Mouse (Mus musculus) heart, embryonic 15.5 days (tissue): Measurements from ENCODE around the gene Usp53. TPM values are rescaled to one million over a fixed set of nuclear protein-coding genes. Genes with fewer than 3 reads are reported as not detected.
"Not testable (repeated sequence)": the region's sequence is repeated elsewhere in the genome, so short reads cannot be mapped to it uniquely, and the experiment has no call there.

Source experiments
- ATAC-seq: fragments of 200-750 bp; cut with Nextera tagmentation; replicated peaks from 2 replicates; pipeline ENCODE4 v1.8.0; 2017; ENCODE audit warnings: low read depth, moderate TSS enrichment; ENCODE audit not compliant: insufficient number of reproducible peaks, insufficient read depth, low FRiP score
- H3K27ac ChIP-seq: fragments of 300-500 bp; sonication (generic); 2 replicates; pipeline ENCODE4 v1.5.1; 2015; ENCODE audit warnings: mild to moderate bottlenecking, inconsistent platforms
- H3K27me3 ChIP-seq: fragments of 300-500 bp; sonication (generic); 2 replicates; pipeline ENCODE4 v1.6.1; 2015; ENCODE audit warnings: inconsistent platforms
- H3K36me3 ChIP-seq: fragments of 300-500 bp; sonication (generic); 2 replicates; pipeline ENCODE4 v1.6.1; 2015; ENCODE audit warnings: mild to moderate bottlenecking, inconsistent platforms
- H3K4me1 ChIP-seq: fragments of 300-500 bp; sonication (generic); replicated peaks from 2 replicates; pipeline ENCODE4 v1.6.1; 2015; ENCODE audit warnings: inconsistent platforms
- H3K4me2 ChIP-seq: fragments of 300-500 bp; sonication (generic); 2 replicates; pipeline ENCODE4 v1.6.1; 2015; ENCODE audit warnings: inconsistent platforms, mild to moderate bottlenecking, moderate library complexity
- H3K4me3 ChIP-seq: fragments of 300-500 bp; sonication (generic); 2 replicates; pipeline ENCODE4 v1.5.1; 2015; ENCODE audit warnings: mild to moderate bottlenecking, inconsistent platforms
- H3K9ac ChIP-seq: fragments of 300-500 bp; sonication (generic); 2 replicates; pipeline ENCODE4 v1.6.1; 2015; ENCODE audit warnings: mild to moderate bottlenecking, inconsistent platforms
- H3K9me3 ChIP-seq: fragments of 300-500 bp; sonication (generic); replicated peaks from 2 replicates; pipeline ENCODE4 v1.6.1; 2016; ENCODE audit warnings: inconsistent platforms
- WGBS: fragments of 180-500 bp; shearing (Covaris S2); methylation state at CpG from one replicate; pipeline ENCODE4 v1.1.7; 2015; ENCODE audit warnings: mixed read lengths; 5-methylcytosine and 5-hydroxymethylcytosine counted together
- polyA plus RNA-seq: library from polyadenylated mRNA; unstranded; fragments of >200 nt; fragmentation: Nextera tagmentation; extraction: Ambion mirVana; gene quantifications from 2 replicates; pipeline ENCODE4 v1.2.1, GENCODE M21; 2015

Gene Usp53
- polyA plus RNA-seq, 1 experiment from 2014 or later = 6.3 TPM

GRCm38 (mm10) chr3:122943387-122943890 is 40.9 kb downstream of the Usp53 start:
- Histone ChIP-seq H3K4me3 (no peak overlapping the region), H3K27me3 (no peaks in the 10 kb centered on the region), H3K36me3 (peaks cover 8% of the 10 kb centered on the region; the same call in 1 of the 2 replicates), H3K9me3 (no peaks in the 10 kb centered on the region), H3K9ac (no peak overlapping the region), H3K4me2 (no peak overlapping the region), H3K27ac (no peak overlapping the region), H3K4me1 (no peaks in the 10 kb centered on the region)
- 61% methylated on average over 6 of the region's 6 CpGs for WGBS
- no peak for ATAC-seq

DNA sequence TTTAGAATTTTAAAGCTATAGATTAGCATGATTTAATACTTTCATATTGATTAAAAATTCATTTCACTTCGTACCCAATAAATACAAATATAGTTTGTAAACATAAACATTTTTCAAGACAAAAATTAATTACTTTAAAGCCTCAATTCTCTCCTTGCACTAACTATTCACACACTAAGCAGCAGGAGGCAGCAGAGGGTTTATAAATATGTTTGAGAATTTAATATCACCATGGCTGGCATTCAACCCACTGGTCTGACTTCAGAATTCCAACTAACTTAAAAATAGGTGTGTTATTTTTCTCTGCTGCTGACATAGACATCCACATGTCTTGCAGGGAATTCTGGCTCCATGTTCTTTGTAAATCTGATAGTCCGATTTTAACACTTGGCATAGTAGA is 45.1 kb downstream of the Usp53 start:
- 0 out of 2 replicates have a peak, but pooled peaks cover 6% of the 10 kb centered on the region for H3K36me3 ChIP-seq
- H3K9me3 ChIP-seq = no peaks in the 10 kb centered on the region
- no peak overlapping the region for H3K9ac ChIP-seq
- no peak overlapping the region for H3K4me3 ChIP-seq
- H3K27ac ChIP-seq = no peak overlapping the region
- 0 out of 2 replicates have a peak, but pooled peaks cover under 1% of the 10 kb centered on the region for H3K4me1 ChIP-seq
- ATAC-seq = no peak
- 54% methylated on average over 2 of the region's 2 CpGs for WGBS
- H3K4me2 ChIP-seq = no peak overlapping the region
- H3K27me3 ChIP-seq = no peaks in the 10 kb centered on the region

DNA sequence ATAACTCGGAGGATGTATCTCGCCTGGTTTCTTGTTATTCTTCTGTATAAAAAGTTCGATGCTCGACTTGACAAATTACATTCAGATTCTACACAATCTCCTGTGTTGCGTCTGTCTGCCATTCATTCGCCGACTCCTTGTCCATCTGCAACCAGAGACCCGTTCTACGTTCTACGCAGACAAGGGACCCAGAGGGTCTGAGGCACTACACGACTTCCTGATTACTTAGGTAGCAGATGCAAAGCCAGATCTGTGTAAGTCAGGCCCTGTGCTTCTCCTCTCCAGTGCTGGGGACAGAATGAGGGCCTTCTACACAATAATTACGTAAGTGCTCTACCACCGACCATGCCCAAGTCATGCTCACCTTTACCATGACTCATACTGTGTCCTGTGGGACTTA is 47.1 kb downstream of the Usp53 start:
- H3K4me2 ChIP-seq, H3K27ac ChIP-seq, H3K9me3 ChIP-seq, H3K4me3 ChIP-seq, H3K4me1 ChIP-seq, H3K36me3 ChIP-seq, ATAC-seq, H3K9ac ChIP-seq, H3K27me3 ChIP-seq: not testable (repeated sequence)
- 79% methylated on average over 13 of the region's 13 CpGs for WGBS

GRCm38 (mm10) chr3:122932466-122932865 is 51.8 kb downstream of the Usp53 start:
- H3K4me3 ChIP-seq = no peak overlapping the region
- WGBS = 89% methylated on average over 1 of the region's 1 CpGs
- H3K27ac ChIP-seq = no peak overlapping the region
- no peak for ATAC-seq
- H3K4me2 ChIP-seq = no peak overlapping the region
- 0 out of 2 replicates have a peak, but pooled peaks cover 2% of the 10 kb centered on the region for H3K4me1 ChIP-seq
- 0 out of 2 replicates have a peak, but pooled peaks cover 6% of the 10 kb centered on the region for H3K36me3 ChIP-seq
- H3K9ac ChIP-seq = no peak overlapping the region
- H3K9me3 ChIP-seq = no peaks in the 10 kb centered on the region
- no peaks in the 10 kb centered on the region for H3K27me3 ChIP-seq

DNA sequence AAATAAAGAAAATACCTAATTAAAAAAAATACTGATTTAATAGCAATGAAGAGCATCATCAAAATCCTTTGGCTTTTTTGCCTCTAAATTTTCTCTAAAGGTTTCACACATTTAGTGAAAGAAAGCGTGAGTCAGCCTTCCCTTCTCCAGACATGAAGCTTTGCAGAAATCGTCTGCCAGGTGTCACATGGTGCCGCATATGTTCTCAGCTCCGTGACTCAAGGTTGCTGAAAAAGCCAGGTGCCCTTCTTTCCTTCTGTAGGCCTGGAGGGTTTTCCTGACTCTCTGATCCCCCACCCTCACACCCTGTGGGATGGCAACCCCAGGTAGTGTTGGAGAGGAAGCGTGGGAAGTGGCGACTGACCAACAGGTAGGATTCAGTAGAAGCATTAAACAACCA is 54.6 kb downstream of the Usp53 start:
- Histone ChIP-seq H3K4me2 (no peak overlapping the region), H3K9ac (no peak overlapping the region), H3K9me3 (no peaks in the 10 kb centered on the region), H3K27me3 (no peaks in the 10 kb centered on the region), H3K27ac (no peak overlapping the region), H3K4me3 (no peak overlapping the region), H3K4me1 (peaks cover 4% of the 10 kb centered on the region), H3K36me3 (peaks cover 3% of the 10 kb centered on the region)
- ATAC-seq = no peak
- 87% methylated on average over 6 of the region's 6 CpGs for WGBS

- peaks cover 3% of the 10 kb centered on the region for H3K36me3 ChIP-seq
- H3K4me3 ChIP-seq = peak within 1 kb of the TSS; percentile 73
- WGBS = under 1% methylated on average over 68 of the region's 68 CpGs
- peak; percentile 99 for ATAC-seq
- peaks cover 11% of the 10 kb centered on the region for H3K4me1 ChIP-seq
- peak within 1 kb of the TSS; percentile 76 for H3K4me2 ChIP-seq
- H3K9me3 ChIP-seq = no peaks in the 10 kb centered on the region
- no peaks in the 10 kb centered on the region for H3K27me3 ChIP-seq
- H3K27ac ChIP-seq = peak within 1 kb of the TSS; percentile 88
- H3K9ac ChIP-seq = peak within 1 kb of the TSS; percentile 67
Observed at GRCm38 (mm10) chr3:122924009-122924914, 60.0 kb downstream of the Usp53 start, which contains the start of gene 1810037I17Rik. 1810037I17Rik (plus strand) TSS chr3:122924203.

- H3K9me3 ChIP-seq = no peaks in the 10 kb centered on the region
- peak overlapping the region; percentile 76 for H3K4me2 ChIP-seq
- ATAC-seq = no peak
- H3K27me3 ChIP-seq = no peaks in the 10 kb centered on the region
- peak overlapping the region; percentile 73; the same call in 1 of the 2 replicates for H3K4me3 ChIP-seq
- 44% methylated on average over 7 of the region's 7 CpGs for WGBS
- no peak overlapping the region for H3K9ac ChIP-seq
- peaks cover 11% of the 10 kb centered on the region for H3K4me1 ChIP-seq
- H3K27ac ChIP-seq = no peak overlapping the region
- peaks cover 3% of the 10 kb centered on the region for H3K36me3 ChIP-seq
Observed at GRCm38 (mm10) chr3:122923147-122923546, 61.2 kb downstream of the Usp53 start.

GRCm38 (mm10) chr3:122921676-122922527 is 62.4 kb downstream of the Usp53 start:
- Histone ChIP-seq H3K4me1 (peaks cover 11% of the 10 kb centered on the region), H3K36me3 (no peaks in the 10 kb centered on the region), H3K27me3 (no peaks in the 10 kb centered on the region), H3K4me2 (no peak overlapping the region), H3K4me3 (no peak overlapping the region), H3K27ac (no peak overlapping the region), H3K9me3 (no peaks in the 10 kb centered on the region), H3K9ac (no peak overlapping the region)
- 80% methylated on average over 8 of the region's 8 CpGs for WGBS
- ATAC-seq = no peak

DNA sequence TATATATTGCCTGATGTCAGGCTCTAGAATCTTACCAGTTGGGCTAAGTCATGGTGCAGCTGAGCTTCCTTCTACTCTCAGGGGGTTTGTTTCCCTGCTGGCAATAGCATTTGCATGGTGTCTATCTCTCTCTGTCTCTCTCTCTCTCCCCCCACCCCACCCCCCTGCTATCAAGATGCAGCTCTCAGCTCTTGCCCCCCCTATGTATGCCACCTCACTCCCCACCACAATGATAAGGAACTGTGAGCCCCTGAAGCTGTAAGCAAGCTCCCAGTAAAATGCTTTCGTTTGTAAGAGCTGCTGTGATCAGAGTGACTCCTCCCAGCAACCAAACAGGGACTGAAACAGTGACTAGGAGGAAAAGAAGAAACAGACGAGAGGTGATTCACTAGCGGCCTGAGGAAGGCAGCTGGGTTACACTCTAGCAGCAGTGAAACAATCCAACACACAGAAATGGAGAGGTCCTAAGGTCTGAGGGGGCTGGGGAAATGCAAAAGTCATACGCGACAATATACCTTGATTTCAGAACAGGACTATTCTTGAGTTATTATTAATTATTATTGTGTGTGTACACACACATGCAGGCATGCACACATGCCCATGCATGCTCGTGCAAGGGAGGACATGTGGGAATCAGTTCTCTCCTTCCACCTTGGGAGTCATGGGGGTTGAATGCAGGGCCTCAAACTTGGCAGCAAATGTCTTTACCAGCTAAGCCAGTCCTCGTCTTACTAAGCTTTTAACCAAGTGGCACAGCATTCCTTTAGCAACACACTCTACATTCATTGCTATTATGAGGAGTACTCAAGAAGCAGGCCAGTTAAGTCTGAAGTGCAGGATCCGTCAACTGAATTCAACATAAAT is 63.5 kb downstream of the Usp53 start:
- no peak overlapping the region for H3K27ac ChIP-seq
- H3K27me3 ChIP-seq = no peaks in the 10 kb centered on the region
- no peak overlapping the region for H3K9ac ChIP-seq
- ATAC-seq = no peak
- peaks cover 11% of the 10 kb centered on the region for H3K4me1 ChIP-seq
- WGBS = 51% methylated on average over 8 of the region's 8 CpGs
- no peaks in the 10 kb centered on the region for H3K36me3 ChIP-seq
- H3K4me3 ChIP-seq = no peak overlapping the region
- H3K9me3 ChIP-seq = no peaks in the 10 kb centered on the region
- no peak overlapping the region for H3K4me2 ChIP-seq

DNA sequence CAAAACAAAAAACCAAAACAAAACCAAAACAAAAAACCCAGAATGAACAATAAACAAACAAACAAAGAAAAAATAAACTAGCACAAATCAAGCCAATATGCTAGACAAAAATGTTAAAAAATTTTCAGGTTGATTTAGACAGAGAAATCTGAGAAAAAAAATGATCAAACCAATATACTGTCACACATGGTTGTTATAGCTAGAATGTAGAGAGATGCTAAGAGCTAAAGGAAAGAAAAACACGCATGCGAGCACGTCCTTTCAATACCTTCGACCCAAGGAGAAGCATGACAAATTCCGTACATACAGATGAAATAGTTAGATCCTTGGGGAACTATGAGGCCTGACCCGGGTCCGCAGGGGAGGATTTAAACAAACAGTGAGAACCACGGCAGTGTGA is 65.0 kb downstream of the Usp53 start, which contains the start of gene Gm10959:
Gene Gm10959, minus strand, starts transcription at position 101 of the 400 bp plus-strand sequence.
- Histone ChIP-seq H3K4me2 (no peak within 1 kb of the TSS), H3K9me3 (no peaks in the 10 kb centered on the region), H3K27me3 (no peaks in the 10 kb centered on the region), H3K4me1 (peaks cover 9% of the 10 kb centered on the region; the same call in 1 of the 2 replicates), H3K27ac (no peak within 1 kb of the TSS), H3K9ac (no peak within 1 kb of the TSS), H3K36me3 (no peaks in the 10 kb centered on the region), H3K4me3 (no peak within 1 kb of the TSS)
- WGBS = 81% methylated on average over 8 of the region's 8 CpGs
- ATAC-seq = no peak
